Comparison of ENCODE assay signal across 23 mouse cellular contexts in the genomic region with DNA sequence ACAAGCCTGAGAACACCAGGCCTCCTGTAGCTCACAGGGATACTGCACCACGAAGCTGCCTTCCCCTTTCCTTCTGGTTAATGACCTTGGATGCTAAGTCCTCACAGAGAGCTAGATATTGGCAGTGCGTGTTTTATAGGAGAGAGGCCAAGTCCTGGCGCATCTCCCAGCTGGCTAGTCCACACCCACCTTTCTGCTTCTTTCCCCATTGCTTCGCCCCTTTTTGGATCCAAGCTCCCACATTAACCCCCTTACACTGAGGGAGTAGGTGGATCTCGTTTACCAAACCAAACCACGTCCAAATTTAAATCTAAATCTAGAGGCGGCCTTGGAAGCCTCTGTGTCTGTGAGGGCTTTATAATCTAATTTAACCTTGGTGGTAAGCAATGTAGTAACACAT.
DNase-seq lines count a peak whose midpoint lies in the region; ATAC-seq lines count a peak whose summit lies in the region.
"Had no signal": no experiment of that assay in that cellular context is flagged by ENCODE, and none has a peak within 500 bp of the region (broad histone marks: within the 10 kb centered on the region; RNA-seq: fewer than 3 reads in every experiment).

No protein-coding gene starts in this region.

- H3K9me3 ChIP-seq in heart, embryonic 11.5 days (replicated peaks; ENCODE audit: control insufficient read depth, low read length): no peaks in the 10 kb centered on the region
- H3K9me3 ChIP-seq: embryonic facial prominence, embryonic 12.5 days; forebrain, embryonic 13.5 days; hindbrain, embryonic 13.5 days; lung, embryonic 15.5 days; midbrain, embryonic 10.5 days had no signal

- H3K4me2 ChIP-seq in heart, embryonic 11.5 days: no peak overlapping the region
- H3K4me2 ChIP-seq: embryonic facial prominence, embryonic 12.5 days; forebrain, embryonic 13.5 days; hindbrain, embryonic 13.5 days; lung, embryonic 15.5 days had no signal

- H3K27me3 ChIP-seq in heart, embryonic 11.5 days (ENCODE audit: control insufficient read depth, insufficient read depth, low read length): no peaks in the 10 kb centered on the region
- H3K27me3 ChIP-seq: embryonic facial prominence, embryonic 12.5 days; forebrain, embryonic 13.5 days; lung, embryonic 15.5 days had no signal

- intact Hi-C loops in heart, postnatal 10 days (cut with DNase I): no loop called here

- H3K36me3 ChIP-seq in heart, embryonic 11.5 days (ENCODE audit: control insufficient read depth, insufficient read depth, low read length): no peaks in the 10 kb centered on the region
- H3K36me3 ChIP-seq: embryonic facial prominence, embryonic 12.5 days; G1E; hindbrain, embryonic 13.5 days; lung, embryonic 15.5 days; midbrain, embryonic 10.5 days had no signal

- no peak overlapping the region for H3K9ac ChIP-seq in heart, embryonic 11.5 days (ENCODE audit: low read depth, low read length)
- H3K9ac ChIP-seq: embryonic facial prominence, embryonic 12.5 days; forebrain, embryonic 13.5 days; hindbrain, embryonic 13.5 days; liver, embryonic 14.5 days; lung, embryonic 15.5 days had no signal

- no peak for ATAC-seq in heart, embryonic 11.5 days (replicated peaks; ENCODE audit: insufficient number of reproducible peaks, low FRiP score, low TSS enrichment)
- ATAC-seq: forebrain, embryonic 13.5 days had no signal

- H3K4me1 ChIP-seq in heart, embryonic 11.5 days (ENCODE audit: control insufficient read depth, insufficient read depth, low read length): no peaks in the 10 kb centered on the region
- H3K4me1 ChIP-seq: embryonic facial prominence, embryonic 12.5 days; lung, embryonic 15.5 days had no signal

- no peak overlapping the region for H3K27ac ChIP-seq in heart, embryonic 11.5 days (ENCODE audit: low read depth, low read length)
- H3K27ac ChIP-seq: embryonic facial prominence, embryonic 12.5 days; forebrain, embryonic 13.5 days; hindbrain, embryonic 13.5 days; liver, embryonic 14.5 days; lung, embryonic 15.5 days; macrophage; midbrain, embryonic 10.5 days; stomach, postnatal 0 days had no signal

- peak; percentile 76 to 83 for DNase-seq in cerebellum, postnatal 10 days
- DNase-seq in cerebellum, postnatal 36 days: no peak
- peak; percentile 3 to 4 for DNase-seq in heart, postnatal 10 days
- DNase-seq in right cerebral cortex, adult 18-20 months: peak; percentile 37
- no peak for DNase-seq in right cerebral cortex, postnatal 14 days
- peak; percentile 52 for DNase-seq in brain, adult 2 months (ENCODE audit: low read depth, low spot score)
- DNase-seq in layer of hippocampus, adult 8-10 months (ENCODE audit: low spot score in 2 of 2): no peak
- DNase-seq: cerebellum, adult 2 months; kidney, adult 9 months; kidney, postnatal 25 days; right cerebral cortex, postnatal 4 days; thymus, postnatal 25 days had no signal

- 79% methylated on average over 7 of the region's 7 CpGs for WGBS in heart, embryonic 11.5 days (ENCODE audit: insufficient replicate concordance)

- H3K4me3 ChIP-seq in heart, embryonic 11.5 days (ENCODE audit: low read depth, low read length): no peak overlapping the region
- H3K4me3 ChIP-seq: embryonic facial prominence, embryonic 12.5 days; erythroblast, embryonic 14.5 days; forebrain, embryonic 13.5 days; hindbrain, embryonic 13.5 days; lung, embryonic 15.5 days; midbrain, embryonic 10.5 days had no signal

Comparison
In these comparisons a context has a peak if more than half of its experiments do, and no peak if none do; other contexts are left out.
1. DNase-seq: peak in cerebellum, postnatal 10 days (2 of 2), heart, postnatal 10 days (2 of 2), right cerebral cortex, adult 18-20 months (single experiment) and brain, adult 2 months (single experiment); none in cerebellum, postnatal 36 days (0 of 2), right cerebral cortex, postnatal 14 days (single experiment) and layer of hippocampus, adult 8-10 months (0 of 2).